Mouse (Mus musculus) liver, postnatal 0 days (tissue): Measurements from ENCODE around the gene Coro6. TPM values are rescaled to one million over a fixed set of nuclear protein-coding genes. Genes with fewer than 3 reads are reported as not detected.

ENCODE experiments used
- ATAC-seq: fragments of 200-750 bp; cut with Nextera tagmentation; 2 replicates; pipeline ENCODE4 v1.8.0; 2017; ENCODE audit warnings: mild to moderate bottlenecking, moderate library complexity
- DNase-seq: peaks from one replicate; pipeline ENCODE4 v3.0.0-alpha.2; 2016
- H3K27ac ChIP-seq: fragments of 300-500 bp; sonication (generic); 2 replicates; pipeline ENCODE4 v1.5.1; 2014; ENCODE audit warnings: antibody characterized with exemption, moderate library complexity, mild to moderate bottlenecking, low read depth
- H3K27me3 ChIP-seq: fragments of 300-500 bp; sonication (generic); 2 replicates; pipeline ENCODE4 v1.6.1; 2014; ENCODE audit warnings: low read length, control low read depth, mixed read lengths; ENCODE audit not compliant: insufficient read depth
- H3K36me3 ChIP-seq: fragments of 300-500 bp; sonication (generic); replicated peaks from 2 replicates; pipeline ENCODE4 v1.6.1; 2014; ENCODE audit warnings: mild to moderate bottlenecking, control low read depth, low read length, moderate library complexity, mixed read lengths; ENCODE audit not compliant: insufficient read depth
- H3K4me1 ChIP-seq: fragments of 300-500 bp; sonication (generic); 2 replicates; pipeline ENCODE4 v1.6.1; 2014; ENCODE audit warnings: antibody characterized with exemption, mild to moderate bottlenecking, control low read depth; ENCODE audit not compliant: insufficient read depth
- H3K4me2 ChIP-seq: fragments of 300-500 bp; sonication (generic); 2 replicates; pipeline ENCODE4 v1.6.1; 2014; ENCODE audit warnings: low read depth, mild to moderate bottlenecking, low read length, moderate library complexity, mixed read lengths
- H3K4me3 ChIP-seq: fragments of 300-500 bp; sonication (generic); 2 replicates; pipeline ENCODE4 v1.5.1; 2014; ENCODE audit warnings: low read depth, low read length
- H3K9ac ChIP-seq: fragments of 300-500 bp; sonication (generic); replicated peaks from 2 replicates; pipeline ENCODE4 v1.6.1; 2014; ENCODE audit warnings: mild to moderate bottlenecking, moderate library complexity
- H3K9me3 ChIP-seq: fragments of 300-500 bp; sonication (generic); 2 replicates; pipeline ENCODE4 v1.6.1; 2016; ENCODE audit warnings: mild to moderate bottlenecking, control low read depth, low read length, mixed read lengths
- CTCF ChIP-seq: sonication (generic); IDR thresholded peaks from 2 replicates; pipeline ENCODE4 v1.5.1; 2016; ENCODE audit warnings: antibody characterized with exemption, low read depth
- EP300 ChIP-seq: IDR thresholded peaks from 2 replicates; pipeline ENCODE4 v1.6.1; 2016; ENCODE audit warnings: antibody characterized with exemption, low read depth, mild to moderate bottlenecking
- WGBS: fragments of 180-500 bp; shearing (Covaris S2); extraction: QIAGEN DNeasy Blood & Tissue Kit; methylation state at CpG from one replicate; pipeline ENCODE4 v1.1.7; 2014; ENCODE audit not compliant: insufficient replicate concordance; 5-methylcytosine and 5-hydroxymethylcytosine counted together
- polyA plus RNA-seq: library from polyadenylated mRNA; unstranded; fragments of >200 nt; fragmentation: Nextera tagmentation; extraction: Ambion mirVana; gene quantifications from 2 replicates; pipeline ENCODE4 v1.2.1, GENCODE M21; 2015

Gene Coro6
- polyA plus RNA-seq, 1 experiment from 2014 or later = 0.05 TPM

DNA sequence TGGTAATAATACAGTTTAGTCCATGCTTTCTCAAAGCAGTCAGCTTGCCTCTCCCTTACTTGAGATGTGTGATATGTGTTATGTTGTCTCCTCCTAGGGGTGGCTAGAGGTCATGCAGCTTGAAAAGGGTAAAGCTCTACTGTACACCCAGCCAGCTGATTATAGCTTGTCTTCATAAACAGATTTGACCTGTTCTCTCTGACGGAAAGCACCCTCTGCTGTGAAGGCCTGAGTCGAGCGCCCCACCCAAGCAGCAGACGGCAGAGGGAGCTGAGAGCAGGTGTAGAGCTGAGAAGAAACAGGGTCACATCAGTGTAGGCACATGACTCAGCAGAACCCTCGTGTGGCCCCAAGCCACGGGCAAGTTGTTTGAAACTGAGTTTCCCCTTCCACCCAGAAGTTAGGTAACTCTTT lies 15.6 kb upstream of the Coro6 start:
- TF ChIP-seq CTCF (peak; percentile 88), EP300 (no peak)
- DNase-seq (peak; percentile 39), ATAC-seq (peak; percentile 75)
- Histone ChIP-seq H3K4me3 (no peak overlapping the region), H3K36me3 (peaks cover 14% of the 10 kb centered on the region), H3K27ac (peak overlapping the region; percentile 46; the same call in 1 of the 2 replicates), H3K4me2 (no peak overlapping the region), H3K9me3 (no peaks in the 10 kb centered on the region), H3K27me3 (no peaks in the 10 kb centered on the region), H3K9ac (no peak overlapping the region), H3K4me1 (peaks cover 33% of the 10 kb centered on the region)
- WGBS = 15% methylated on average over 6 of the region's 6 CpGs

DNA sequence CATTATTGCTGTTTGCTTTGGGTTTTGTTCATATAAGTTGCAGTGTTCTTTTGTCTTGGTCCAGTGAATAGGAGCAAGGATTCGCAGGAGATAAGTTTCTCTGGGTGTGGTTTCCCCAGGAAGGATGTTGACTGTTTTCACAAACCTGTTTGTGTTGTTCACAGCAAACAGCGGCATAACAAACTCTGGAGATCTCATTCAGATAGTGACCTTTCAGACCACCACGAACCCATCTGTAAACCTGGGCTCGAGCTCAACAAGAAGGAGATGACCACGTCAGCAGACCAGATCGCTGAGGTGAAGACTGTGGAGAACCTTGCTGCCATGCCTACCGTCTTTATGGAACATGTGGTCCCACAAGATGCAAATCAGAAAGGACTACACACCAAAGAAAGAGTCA lies 13.0 kb upstream of the Coro6 start:
- Histone ChIP-seq H3K9me3 (no peaks in the 10 kb centered on the region), H3K4me1 (peaks cover 17% of the 10 kb centered on the region), H3K27me3 (no peaks in the 10 kb centered on the region), H3K4me3 (no peak overlapping the region), H3K4me2 (no peak overlapping the region), H3K27ac (no peak overlapping the region), H3K9ac (no peak overlapping the region), H3K36me3 (peaks cover 23% of the 10 kb centered on the region)
- no peak for DNase-seq
- ATAC-seq = no peak
- WGBS = 81% methylated on average over 7 of the region's 7 CpGs
- no peak for TF ChIP-seq CTCF
- TF ChIP-seq EP300 = no peak

DNA sequence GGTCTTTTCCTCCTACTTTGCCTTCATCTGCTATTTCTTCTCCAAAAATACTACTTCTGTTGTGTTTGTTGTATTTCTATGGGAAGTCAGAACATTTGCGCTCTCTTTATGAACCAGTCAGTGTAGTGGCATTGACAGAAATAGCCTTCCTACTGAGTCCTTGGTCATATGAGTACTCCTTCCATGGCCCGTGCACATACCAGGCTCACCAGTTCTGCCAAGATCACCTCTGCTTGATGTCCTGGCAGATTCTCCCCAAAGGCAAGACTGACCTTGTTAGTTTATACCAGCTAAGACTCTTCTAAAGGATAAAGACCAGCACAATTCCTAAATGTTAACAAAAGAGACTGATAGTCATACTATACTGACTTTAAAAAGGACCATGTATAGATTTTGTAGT lies 10.5 kb upstream of the Coro6 start:
- WGBS = 88% methylated on average over 2 of the region's 2 CpGs
- Histone ChIP-seq H3K27ac (no peak overlapping the region), H3K9me3 (no peaks in the 10 kb centered on the region), H3K9ac (no peak overlapping the region), H3K27me3 (no peaks in the 10 kb centered on the region), H3K4me3 (no peak overlapping the region), H3K36me3 (peaks cover 37% of the 10 kb centered on the region), H3K4me1 (peaks cover 4% of the 10 kb centered on the region; the same call in 1 of the 2 replicates), H3K4me2 (no peak overlapping the region)
- DNase-seq (no peak), ATAC-seq (no peak)
- no peak for TF ChIP-seq CTCF
- no peak for TF ChIP-seq EP300

DNA sequence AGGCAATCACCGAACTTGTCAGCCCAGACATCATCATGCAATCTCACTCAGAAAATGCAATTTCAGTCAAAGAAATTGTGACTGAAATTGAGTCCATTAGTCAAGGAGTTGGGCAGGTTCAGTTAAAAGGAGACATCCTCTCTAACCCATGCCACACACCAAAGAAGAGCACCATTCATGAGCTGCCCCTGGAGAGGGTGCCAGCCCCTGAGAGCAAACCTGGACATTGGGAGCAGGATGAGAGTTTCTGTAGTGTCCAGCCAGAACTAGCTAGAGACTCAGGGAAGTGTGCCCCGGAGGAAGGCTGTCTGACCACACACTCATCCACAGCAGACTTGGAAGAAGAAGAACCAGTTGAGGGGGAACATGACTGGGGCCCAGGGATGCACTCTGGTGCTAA lies 8.8 kb upstream of the Coro6 start:
- H3K4me1 ChIP-seq = no peaks in the 10 kb centered on the region
- H3K27ac ChIP-seq = no peak overlapping the region
- no peak for ATAC-seq
- 80% methylated on average over 2 of the region's 2 CpGs for WGBS
- no peaks in the 10 kb centered on the region for H3K9me3 ChIP-seq
- peaks cover 37% of the 10 kb centered on the region for H3K36me3 ChIP-seq
- no peak overlapping the region for H3K4me2 ChIP-seq
- H3K27me3 ChIP-seq = no peaks in the 10 kb centered on the region
- no peak for DNase-seq
- no peak overlapping the region for H3K9ac ChIP-seq
- H3K4me3 ChIP-seq = no peak overlapping the region
- TF ChIP-seq CTCF (no peak), EP300 (no peak)

DNA sequence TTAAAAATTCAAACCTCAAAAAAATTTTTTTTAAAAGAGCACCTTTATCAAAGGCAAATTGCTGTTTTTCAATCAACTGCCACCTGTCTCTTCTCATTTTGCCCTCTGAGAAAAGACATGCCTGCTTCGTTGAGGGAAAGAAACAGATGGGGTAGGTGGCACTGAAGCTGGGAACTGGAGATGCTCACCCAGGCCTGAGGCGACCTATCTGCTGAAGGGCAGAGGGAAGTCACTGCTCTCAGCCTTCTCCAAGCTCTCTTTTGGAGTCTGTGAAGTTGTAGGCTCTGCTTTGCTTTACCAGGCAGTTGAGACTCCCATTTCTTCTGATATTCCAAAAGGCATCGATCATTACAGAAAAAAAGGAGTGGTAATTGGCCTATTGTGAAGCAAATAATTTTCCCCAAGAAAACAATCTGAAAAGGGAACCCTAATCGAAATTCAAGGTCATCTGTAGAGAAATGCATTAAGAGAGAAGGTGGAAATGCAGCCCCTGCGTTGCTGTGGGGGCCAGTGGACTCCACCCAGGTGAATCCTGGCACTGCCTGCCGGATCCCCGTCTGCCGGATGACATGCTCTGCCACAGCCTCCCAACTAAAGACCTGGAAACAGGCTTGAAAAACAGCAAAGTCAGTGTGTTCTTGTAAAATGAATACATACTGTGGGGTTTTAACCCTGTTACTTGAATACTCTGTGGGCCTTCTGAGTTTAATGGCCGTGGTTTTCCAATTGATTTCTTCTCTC lies 6.3 kb upstream of the Coro6 start:
- Histone ChIP-seq H3K27ac (no peak overlapping the region), H3K4me3 (no peak overlapping the region), H3K36me3 (peaks cover 26% of the 10 kb centered on the region), H3K4me2 (no peak overlapping the region), H3K9me3 (no peaks in the 10 kb centered on the region), H3K27me3 (0 out of 2 replicates have a peak, but pooled peaks cover 2% of the 10 kb centered on the region), H3K9ac (no peak overlapping the region), H3K4me1 (no peaks in the 10 kb centered on the region)
- WGBS = 84% methylated on average over 9 of the region's 9 CpGs
- TF ChIP-seq EP300 (no peak), CTCF (no peak)
- ATAC-seq (no peak), DNase-seq (no peak)

DNA sequence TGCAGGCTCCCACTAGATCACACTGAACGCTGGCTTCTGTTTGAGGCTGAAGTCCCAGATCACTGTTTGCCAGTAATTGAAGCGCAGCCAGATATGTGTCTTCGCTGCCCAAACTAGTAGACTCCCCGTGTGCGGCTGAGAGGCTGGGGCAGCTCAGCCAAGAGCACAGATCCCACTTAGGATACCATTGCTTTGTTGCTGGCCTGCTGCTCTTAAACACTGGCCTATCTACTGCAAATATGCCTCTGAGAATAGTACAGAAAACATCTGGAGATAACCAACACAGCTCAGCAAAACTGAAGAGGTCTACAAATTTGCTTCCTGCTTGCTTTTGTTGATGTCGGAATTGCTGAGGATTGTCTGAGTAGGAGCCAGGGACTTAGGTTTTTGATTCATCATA lies 5.3 kb upstream of the Coro6 start:
- no peak for ATAC-seq
- Histone ChIP-seq H3K9me3 (no peaks in the 10 kb centered on the region), H3K27ac (no peak overlapping the region), H3K4me3 (no peak overlapping the region), H3K36me3 (peaks cover 26% of the 10 kb centered on the region), H3K4me1 (0 out of 2 replicates have a peak, but pooled peaks cover 2% of the 10 kb centered on the region), H3K27me3 (peaks cover 11% of the 10 kb centered on the region), H3K4me2 (no peak overlapping the region), H3K9ac (no peak overlapping the region)
- no peak for TF ChIP-seq CTCF
- TF ChIP-seq EP300 = no peak
- no peak for DNase-seq
- 68% methylated on average over 6 of the region's 6 CpGs for WGBS
